In genomic region chr7:64729785-64730184, GRCm38 (mm10) we compare ENCODE assay signal across 8 mouse cellular contexts.
DNase-seq lines count a peak whose midpoint lies in the region; ATAC-seq and TF ChIP-seq lines count a peak whose summit lies in the region.

No protein-coding gene starts in this region.

- peak; percentile 57 for DNase-seq in heart, postnatal 4 days
- DNase-seq in heart, adult 8-10 months (ENCODE audit: low spot score), result no peak
- DNase-seq in cerebellum, adult 18-20 months, result peak; percentile 84 to 86
- peak; percentile 88 for DNase-seq in forebrain, postnatal 0 days
- DNase-seq in layer of hippocampus, adult 11-12 months (ENCODE audit: low spot score), result peak; percentile 67
- peak; percentile 39 for DNase-seq in lung, postnatal 36 days
- peak; percentile 56 to 58 for DNase-seq in right cerebral cortex, postnatal 36 days (ENCODE audit: low spot score in 2 of 2)
- DNase-seq in spleen, postnatal 14 days (ENCODE audit: low spot score in 2 of 2), result no peak

- H3K4me3 ChIP-seq in forebrain, postnatal 0 days (ENCODE audit: low read depth, low read length), result no peak overlapping the region

- H3K36me3 ChIP-seq in forebrain, postnatal 0 days (ENCODE audit: insufficient read depth), result no peaks in the 10 kb centered on the region

- H3K9ac ChIP-seq in forebrain, postnatal 0 days, result no peak overlapping the region

- peak; percentile 96 for TF ChIP-seq CTCF in forebrain, postnatal 0 days (IDR thresholded peaks at IDR 0.05; ENCODE audit: low read depth)

- no peak overlapping the region for H3K4me2 ChIP-seq in forebrain, postnatal 0 days (ENCODE audit: low read depth)

- 13% methylated on average over 7 of the region's 7 CpGs for WGBS in forebrain, postnatal 0 days

- peak; percentile 51; the same call in 1 of the 2 replicates for ATAC-seq in forebrain, postnatal 0 days

- H3K4me1 ChIP-seq in forebrain, postnatal 0 days (ENCODE audit: insufficient read depth), result no peaks in the 10 kb centered on the region

- H3K27me3 ChIP-seq in forebrain, postnatal 0 days (ENCODE audit: insufficient read depth, low read length), result no peaks in the 10 kb centered on the region

- H3K9me3 ChIP-seq in forebrain, postnatal 0 days (ENCODE audit: low read length), result no peaks in the 10 kb centered on the region

- no peak overlapping the region for H3K27ac ChIP-seq in forebrain, postnatal 0 days (ENCODE audit: low read depth, low read length)

Comparison
In these comparisons a context has a peak if more than half of its experiments do, and no peak if none do; other contexts are left out.
1. DNase-seq: peak in heart, postnatal 4 days (single experiment), cerebellum, adult 18-20 months (2 of 2), forebrain, postnatal 0 days (single experiment), layer of hippocampus, adult 11-12 months (single experiment), lung, postnatal 36 days (single experiment) and right cerebral cortex, postnatal 36 days (2 of 2); none in heart, adult 8-10 months (single experiment) and spleen, postnatal 14 days (0 of 2).